Mouse (Mus musculus) monocyte, adult 5-6 weeks (primary cell): ENCODE measurements around the gene Cfap97d2. TPM values are rescaled to one million over a fixed set of nuclear protein-coding genes. Genes with fewer than 3 reads are reported as not detected.

ENCODE experiments used
- ATAC-seq: fragments of 153-309, 156-312 bp; replicated peaks from 2 replicates; pipeline ENCODE4 v1.8.0; 2017; ENCODE audit warnings: mild to moderate bottlenecking; ENCODE audit not compliant: low TSS enrichment, insufficient number of reproducible peaks, severe bottlenecking, poor library complexity, low FRiP score
- total RNA-seq: library from RNA; stranded (forward); fragments of 200-1000, 200-491, 200-594 nt; gene quantifications from 3 replicates; pipeline ENCODE4 v1.2.3, GENCODE M21; 2017

Gene Cfap97d2
- total RNA-seq, 1 experiment from 2014 or later = not detected

GRCm38 (mm10) chr8:13685674-13686314 is 19.9 kb upstream of the Cfap97d2 start:
- peak; percentile 84 for ATAC-seq

- peak; percentile 57 for ATAC-seq
Measured at GRCm38 (mm10) chr8:13686426-13686825, 19.3 kb upstream of the Cfap97d2 start.

GRCm38 (mm10) chr8:13687101-13687717 is 18.5 kb upstream of the Cfap97d2 start:
- no peak for ATAC-seq

GRCm38 (mm10) chr8:13687941-13688340 is 17.7 kb upstream of the Cfap97d2 start:
- no peak for ATAC-seq

GRCm38 (mm10) chr8:13688461-13688860 is 17.2 kb upstream of the Cfap97d2 start:
- no peak for ATAC-seq

- ATAC-seq = no peak
Measured at GRCm38 (mm10) chr8:13689331-13689730, 16.4 kb upstream of the Cfap97d2 start.

GRCm38 (mm10) chr8:13692302-13693066 is 13.2 kb upstream of the Cfap97d2 start:
- no peak for ATAC-seq

GRCm38 (mm10) chr8:13694735-13695134 is 11.0 kb upstream of the Cfap97d2 start:
- no peak for ATAC-seq

GRCm38 (mm10) chr8:13695203-13695867 is 10.4 kb upstream of the Cfap97d2 start:
- no peak for ATAC-seq

- no peak for ATAC-seq
Measured at GRCm38 (mm10) chr8:13696157-13696556, 9.5 kb upstream of the Cfap97d2 start.

GRCm38 (mm10) chr8:13697196-13697595 is 8.5 kb upstream of the Cfap97d2 start:
- no peak for ATAC-seq

- ATAC-seq = no peak
Measured at GRCm38 (mm10) chr8:13697681-13698080, 8.0 kb upstream of the Cfap97d2 start.

GRCm38 (mm10) chr8:13698281-13698680 is 7.4 kb upstream of the Cfap97d2 start:
- no peak for ATAC-seq

- ATAC-seq = no peak
Measured at GRCm38 (mm10) chr8:13699323-13699949, 6.3 kb upstream of the Cfap97d2 start.

- no peak for ATAC-seq
Measured at GRCm38 (mm10) chr8:13702755-13703154, 2.9 kb upstream of the Cfap97d2 start.

- ATAC-seq = no peak
Measured at GRCm38 (mm10) chr8:13703756-13704155, 1.9 kb upstream of the Cfap97d2 start.

- ATAC-seq = no peak
Measured at GRCm38 (mm10) chr8:13704301-13704700, 1.4 kb upstream of the Cfap97d2 start.

GRCm38 (mm10) chr8:13706918-13707317 is 1.2 kb downstream of the Cfap97d2 start:
- no peak for ATAC-seq

- ATAC-seq = no peak
Measured at GRCm38 (mm10) chr8:13708514-13708913, 2.8 kb downstream of the Cfap97d2 start.
